Mouse (Mus musculus) MEL (cell line): ENCODE data around the gene Ccdc50.

Experiments used
- CTCF ChIP-seq, 3 experiments: IDR thresholded peaks in 2 of 3; conservative IDR thresholded peaks in 1 of 3; 2 replicates each; pipeline ENCODE4 v1.5.1; 2011 to 2012; ENCODE audit warnings: low read length in 3 of 3, low read depth in 2 of 3, mild to moderate bottlenecking in 2 of 3, improper control_type of control experiment in 1 of 3, inconsistent platforms in 1 of 3, mixed read lengths in 1 of 3, moderate library complexity in 1 of 3; ENCODE audit not compliant: control insufficient read depth in 1 of 3, insufficient read depth in 1 of 3, poor library complexity in 1 of 3, severe bottlenecking in 1 of 3
- EP300 ChIP-seq, 2 experiments: IDR thresholded peaks; 2 replicates each; pipeline ENCODE4 v1.6.1; 2011; ENCODE audit warnings: improper control_type of control experiment in 2 of 2, low read length in 2 of 2, low read depth in 1 of 2, mild to moderate bottlenecking in 1 of 2
- HCFC1 ChIP-seq: IDR thresholded peaks from 2 replicates; pipeline ENCODE4 v1.6.1; 2012; ENCODE audit warnings: low read depth, mild to moderate bottlenecking, inconsistent platforms, low read length, improper control_type of control experiment, moderate library complexity
- POLR2A ChIP-seq, 2 experiments: IDR thresholded peaks; 2 replicates each; pipeline ENCODE4 v1.6.1; 2011 to 2012; ENCODE audit warnings: low read length in 2 of 2, mild to moderate bottlenecking in 2 of 2, control low read depth in 1 of 2, improper control_type of control experiment in 1 of 2, low read depth in 1 of 2, moderate library complexity in 1 of 2; ENCODE audit not compliant: control insufficient read depth in 1 of 2, insufficient read depth in 1 of 2, poor library complexity in 1 of 2
- POLR2AphosphoS2 ChIP-seq: IDR thresholded peaks from 2 replicates; pipeline ENCODE4 v1.6.1; 2011; ENCODE audit warnings: low read length, improper control_type of control experiment
- UBTF ChIP-seq: IDR thresholded peaks from 2 replicates; pipeline ENCODE4 v1.6.1; 2012; ENCODE audit warnings: low read depth, mild to moderate bottlenecking, inconsistent platforms, low read length, improper control_type of control experiment, moderate library complexity, borderline replicate concordance; ENCODE audit not compliant: insufficient read depth

DNA sequence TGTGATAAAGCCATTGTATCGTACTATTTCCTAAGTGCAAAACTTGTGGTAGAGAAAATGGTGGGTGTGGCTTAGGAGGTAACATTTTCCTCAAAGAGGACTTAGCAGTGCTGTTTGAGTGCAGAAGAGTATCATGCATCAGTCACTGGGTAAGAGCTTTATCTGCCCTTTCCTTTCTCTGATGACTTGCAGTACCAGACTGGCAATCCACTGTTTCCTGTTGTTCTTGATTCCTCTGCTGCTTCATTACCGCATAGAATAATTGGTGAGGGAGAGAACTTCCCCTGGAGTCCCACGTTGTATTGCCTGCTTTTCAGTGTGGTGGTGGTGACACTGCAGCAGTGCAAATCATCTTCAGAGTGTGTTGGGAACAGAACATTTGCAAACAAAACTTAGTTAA lies 29.0 kb downstream of the Ccdc50 start:
- TF ChIP-seq CTCF (IDR thresholded peaks at IDR 0.05 in 2 of 3, conservative IDR thresholded peaks at IDR 0.05 in 1 of 3; ENCODE audit: control insufficient read depth in 1 of 3, insufficient read depth in 1 of 3, low read depth in 2 of 3, low read length in 3 of 3, poor library complexity in 1 of 3, severe bottlenecking in 1 of 3) (no peak), HCFC1 (no peak), UBTF (no peak), POLR2A (IDR thresholded peaks at IDR 0.05; ENCODE audit: control insufficient read depth in 1 of 2, insufficient read depth in 1 of 2, low read depth in 1 of 2, low read length in 2 of 2, poor library complexity in 1 of 2) (no peak), EP300 (IDR thresholded peaks at IDR 0.05; ENCODE audit: low read depth in 1 of 2, low read length in 2 of 2) (no peak; a peak in 1 of 4 replicates), POLR2AphosphoS2 (no peak)
